Mouse (Mus musculus): ENCODE data around the gene 4430402I18Rik.
A peak's percentile ranks its signal among the peaks of the same experiment; 100 is the strongest.

The 4430402I18Rik gene

DNA sequence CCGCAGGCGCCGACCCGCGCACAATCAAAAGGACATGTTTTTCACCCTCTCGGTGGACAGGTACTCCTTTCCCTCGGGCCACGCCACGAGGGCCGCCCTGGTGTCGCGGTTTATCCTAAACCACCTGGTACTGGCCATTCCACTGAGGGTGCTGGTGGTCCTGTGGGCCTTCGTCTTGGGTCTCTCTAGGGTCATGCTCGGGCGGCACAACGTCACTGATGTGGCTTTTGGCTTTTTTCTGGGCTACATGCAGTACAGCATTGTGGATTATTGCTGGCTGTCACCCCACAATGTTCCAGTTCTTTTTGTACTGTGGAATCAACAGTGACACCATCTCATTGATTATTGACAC, 3.1 kb downstream of the 4430402I18Rik start:
- no peak for DNase-seq

DNA sequence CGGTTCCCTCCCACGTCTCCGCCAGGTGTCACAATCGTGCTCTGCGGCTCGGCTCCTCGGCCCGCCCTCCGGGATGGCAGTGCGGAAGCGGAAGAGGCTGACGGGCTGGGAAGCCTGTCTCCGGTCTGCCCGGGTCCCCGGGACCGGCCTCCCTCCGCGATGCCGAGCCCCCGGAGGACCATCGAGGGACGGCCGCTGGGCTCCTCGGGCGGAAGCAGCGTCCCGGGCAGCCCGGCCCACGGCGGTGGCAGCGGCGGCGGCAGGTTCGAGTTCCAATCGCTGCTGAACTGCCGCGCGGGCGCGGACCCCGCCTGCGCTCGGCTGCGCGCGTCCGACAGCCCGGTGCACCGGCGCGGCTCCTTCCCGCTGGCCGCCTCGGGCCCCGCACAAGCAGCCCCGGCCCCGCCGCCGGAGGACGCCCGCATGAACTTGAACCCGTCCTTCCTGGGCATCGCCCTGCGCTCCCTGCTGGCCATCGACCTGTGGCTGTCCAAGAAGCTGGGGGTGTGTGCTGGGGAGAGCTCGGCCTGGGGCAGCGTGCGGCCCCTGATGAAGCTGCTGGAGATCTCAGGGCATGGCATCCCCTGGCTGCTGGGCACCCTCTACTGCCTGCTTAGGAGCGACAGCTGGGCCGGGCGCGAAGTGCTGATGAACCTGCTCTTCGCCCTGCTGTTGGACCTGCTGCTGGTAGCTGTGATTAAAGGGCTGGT, 3.6 kb downstream of the 4430402I18Rik start, which contains the start of gene Plpp6:
Gene Plpp6 (plus strand): TSS at position 112 of the 710 bp plus-strand sequence.
- peak; percentile 88 for DNase-seq

GRCm38 (mm10) chr19:28963513-28963841, 4.1 kb downstream of the 4430402I18Rik start:
- DNase-seq, result no peak

GRCm38 (mm10) chr19:28963113-28963512, 4.5 kb downstream of the 4430402I18Rik start:
- DNase-seq, result no peak

DNA sequence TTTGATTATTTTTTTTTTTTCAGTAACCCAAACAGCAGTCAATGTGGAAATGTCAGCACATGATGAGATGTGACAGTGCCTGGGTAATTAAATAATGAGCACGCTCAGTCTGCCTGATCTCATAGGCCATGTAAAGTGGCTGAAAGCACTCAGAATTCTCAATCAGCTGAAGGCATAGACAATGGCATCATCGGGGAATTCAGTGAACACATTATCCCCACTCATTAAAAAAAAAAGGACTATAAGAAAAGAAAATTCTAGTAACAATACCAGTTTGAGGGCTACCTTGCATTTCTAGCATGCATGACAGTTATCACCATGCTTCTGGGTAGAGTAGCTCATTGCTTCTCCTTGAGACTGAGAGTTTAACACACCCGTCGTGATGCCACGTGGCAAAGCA, 16.3 kb downstream of the 4430402I18Rik start:
- DNase-seq, result no peak

DNA sequence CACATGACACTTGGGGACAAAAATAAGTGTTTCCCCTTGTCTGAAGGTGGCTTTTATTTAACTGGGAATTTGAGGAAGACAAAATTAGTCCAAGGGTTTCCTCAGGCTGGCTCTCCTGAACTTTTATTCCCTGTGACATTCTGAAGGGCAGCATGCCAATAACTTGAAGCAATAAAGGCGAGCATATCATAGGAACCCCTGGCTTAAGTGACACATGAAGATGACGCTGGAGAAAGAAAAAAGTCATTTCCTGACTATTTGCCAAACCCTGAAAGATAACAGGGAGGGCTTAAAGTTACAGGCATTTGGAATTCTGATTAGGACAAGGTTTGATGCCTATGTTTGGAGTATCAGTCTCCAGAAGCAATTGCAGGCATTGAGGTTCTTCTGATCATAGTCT, 20.3 kb downstream of the 4430402I18Rik start:
- DNase-seq, result no peak

GRCm38 (mm10) chr19:28946782-28947181, 20.8 kb downstream of the 4430402I18Rik start:
- no peak for DNase-seq

DNA sequence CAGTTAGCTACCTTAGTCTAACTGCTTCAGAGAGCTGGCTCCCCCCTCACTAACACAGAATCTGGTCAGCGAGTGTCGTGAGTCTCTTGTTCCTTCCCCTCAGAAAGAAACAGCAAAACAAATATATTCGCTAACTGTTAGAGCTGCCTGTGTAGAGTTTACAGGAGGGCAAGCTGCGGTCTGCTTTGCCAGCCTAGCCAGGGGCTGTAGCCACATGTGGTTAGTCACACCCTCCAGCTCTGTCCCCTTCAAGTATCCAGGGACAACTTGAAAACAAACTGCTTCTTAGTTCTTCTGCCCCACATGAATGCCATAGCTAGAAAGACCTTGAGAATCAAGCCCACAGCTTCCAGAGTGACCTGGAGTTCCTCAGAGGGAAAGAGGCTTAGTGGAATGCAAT, 26.3 kb downstream of the 4430402I18Rik start:
- DNase-seq, result no peak

- no peak for DNase-seq
Measured at GRCm38 (mm10) chr19:28940135-28940874, 27.3 kb downstream of the 4430402I18Rik start.

DNA sequence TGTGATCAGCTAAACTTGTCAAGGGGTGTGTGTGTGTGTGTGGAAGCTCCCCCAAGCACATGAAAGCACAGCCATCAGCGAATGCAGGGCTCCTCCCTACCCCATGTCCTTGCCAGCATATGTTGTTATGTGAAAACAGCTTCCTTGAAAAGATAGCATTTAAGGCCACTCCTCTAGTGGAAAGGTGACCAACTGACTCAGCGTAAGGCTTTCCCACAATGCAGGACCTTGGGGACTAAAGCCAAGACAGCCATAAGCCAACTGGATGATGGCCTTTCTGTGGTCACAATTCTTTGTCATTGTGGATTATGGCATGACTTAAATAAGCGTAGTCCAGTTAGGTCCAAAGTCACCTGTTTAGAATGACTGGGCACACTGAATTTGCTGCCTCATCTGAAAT, 32.7 kb downstream of the 4430402I18Rik start:
- no peak for DNase-seq

- peak; percentile 81 for DNase-seq
Measured at GRCm38 (mm10) chr19:28929034-28929433, 38.6 kb downstream of the 4430402I18Rik start.

DNA sequence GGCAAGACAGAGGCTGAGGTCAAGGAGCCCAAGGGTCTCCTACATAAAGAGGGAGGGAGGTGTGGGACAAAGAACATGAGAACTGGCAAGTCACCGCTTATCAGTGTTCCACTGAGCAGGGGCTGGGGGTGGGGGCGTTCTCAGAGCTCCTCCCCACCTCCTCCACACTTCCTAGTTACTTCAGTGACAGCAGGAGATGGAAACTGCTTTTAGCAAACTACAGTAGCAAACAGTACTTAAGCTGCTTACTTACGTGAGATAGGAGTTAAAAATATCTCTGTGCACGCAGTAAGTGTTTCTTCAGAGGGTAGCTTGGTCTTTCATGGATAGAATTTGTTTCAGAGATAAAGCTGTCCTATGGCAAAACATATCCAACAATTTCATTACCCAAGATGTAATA, 40.2 kb downstream of the 4430402I18Rik start:
- DNase-seq, result no peak

GRCm38 (mm10) chr19:28926366-28926765, 41.2 kb downstream of the 4430402I18Rik start:
- DNase-seq, result no peak

- DNase-seq, result no peak
Measured at GRCm38 (mm10) chr19:28917839-28918238, 49.8 kb downstream of the 4430402I18Rik start.

GRCm38 (mm10) chr19:28916492-28916891, 51.1 kb downstream of the 4430402I18Rik start:
- no peak for DNase-seq

DNA sequence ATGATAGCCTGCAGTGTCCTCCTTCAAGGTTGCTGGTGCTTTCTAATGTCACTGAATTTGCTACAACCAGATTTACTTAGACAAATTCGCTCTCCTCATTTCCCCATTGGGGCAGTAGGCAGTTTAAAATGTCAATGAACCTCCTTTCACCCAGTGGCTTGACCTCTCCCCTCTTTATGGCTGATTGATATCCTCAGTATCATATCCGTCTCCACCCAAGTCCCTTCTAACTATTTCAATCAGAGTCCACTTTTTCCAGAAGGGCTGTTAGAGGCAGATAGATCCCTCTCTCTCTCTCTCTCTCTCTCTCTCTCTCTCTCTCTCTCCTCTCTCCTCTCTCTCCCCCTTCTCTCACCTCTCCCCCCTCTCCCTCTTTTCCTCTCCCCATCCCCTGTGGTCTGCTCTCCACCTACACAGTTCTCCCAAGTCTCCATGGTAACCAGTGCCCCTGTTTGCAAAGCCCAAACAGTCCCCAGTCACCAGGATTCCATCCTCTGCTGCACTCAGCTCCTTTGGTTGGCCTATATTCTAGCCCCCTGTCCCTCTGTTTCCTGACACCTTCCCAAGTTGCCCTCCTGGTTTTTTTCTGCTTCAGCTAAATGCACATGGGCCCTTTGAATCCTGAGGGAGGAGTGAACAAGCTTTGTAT, 51.9 kb downstream of the 4430402I18Rik start:
- DNase-seq, result no peak

DNA sequence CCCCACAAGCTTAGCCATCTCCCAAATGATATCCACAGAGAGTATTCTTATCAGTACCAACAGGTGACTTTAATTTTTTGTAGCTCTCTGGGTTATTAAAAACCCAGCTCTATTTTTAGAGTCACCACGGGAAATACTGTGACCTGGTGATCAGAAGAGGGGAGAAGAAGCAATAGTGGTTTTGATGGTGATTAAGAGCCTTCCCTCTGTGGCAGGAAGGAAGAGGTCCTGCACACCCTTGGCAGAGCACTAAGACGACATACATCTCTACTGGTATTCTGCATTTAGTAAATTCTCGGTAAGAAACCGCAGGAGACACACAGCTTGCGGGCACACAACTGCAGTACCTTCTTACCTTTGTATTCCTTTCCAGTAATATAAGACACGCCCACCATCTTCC, 53.0 kb downstream of the 4430402I18Rik start:
- no peak for DNase-seq

- no peak for DNase-seq
Measured at GRCm38 (mm10) chr19:28908693-28909092, 58.9 kb downstream of the 4430402I18Rik start.

DNA sequence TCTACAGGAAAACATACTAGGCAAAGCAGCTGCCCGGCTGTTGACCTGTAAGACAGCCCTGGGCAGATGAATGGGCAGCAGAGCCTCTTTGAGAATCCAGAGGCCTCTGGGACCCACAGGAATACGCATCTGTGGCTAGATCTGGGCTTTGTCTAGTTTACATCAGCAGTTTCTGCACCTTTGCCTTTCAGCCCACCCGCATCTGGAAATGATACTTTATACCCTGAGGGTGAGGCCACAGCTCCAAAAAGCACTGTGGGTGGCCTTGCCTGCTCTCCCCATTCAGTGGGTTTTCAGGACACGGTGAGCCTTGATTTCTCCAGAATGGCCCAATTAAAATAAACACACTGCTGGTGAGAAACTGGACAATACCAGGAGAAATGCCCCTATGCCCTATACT, 59.4 kb downstream of the 4430402I18Rik start:
- DNase-seq, result no peak

DNA sequence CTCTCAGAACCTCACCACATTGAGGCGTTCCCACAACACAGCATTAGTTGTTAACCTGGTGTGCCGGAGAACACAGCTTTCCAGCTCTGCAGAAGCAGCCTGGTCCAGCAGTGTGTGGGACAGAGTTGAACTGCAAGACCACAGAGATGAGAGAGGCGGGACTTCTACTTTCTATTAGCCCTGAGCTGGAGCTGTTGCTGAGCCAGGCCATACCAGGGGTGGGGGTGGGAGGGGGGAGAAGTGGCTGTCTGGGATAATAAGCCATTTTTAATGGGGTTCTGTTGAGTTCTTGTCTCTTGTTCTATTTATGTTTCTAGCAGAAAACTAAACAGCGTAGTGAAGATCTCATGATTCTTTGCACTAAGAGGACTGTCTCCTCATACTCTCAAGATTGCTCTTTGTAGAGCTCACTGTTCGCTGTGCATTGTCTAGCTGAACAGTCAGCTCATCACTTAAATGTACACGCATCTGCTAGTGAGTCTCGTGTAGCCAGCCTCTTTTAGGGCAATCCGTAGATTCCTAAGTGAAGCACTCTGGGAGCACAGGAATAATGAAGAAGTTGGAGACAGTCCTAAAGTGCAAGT, 64.0 kb downstream of the 4430402I18Rik start:
- DNase-seq, result no peak

- DNase-seq, result no peak
Measured at GRCm38 (mm10) chr19:28902806-28903205, 64.8 kb downstream of the 4430402I18Rik start.

- DNase-seq, result no peak
Measured at GRCm38 (mm10) chr19:28902111-28902510, 65.5 kb downstream of the 4430402I18Rik start.

DNA sequence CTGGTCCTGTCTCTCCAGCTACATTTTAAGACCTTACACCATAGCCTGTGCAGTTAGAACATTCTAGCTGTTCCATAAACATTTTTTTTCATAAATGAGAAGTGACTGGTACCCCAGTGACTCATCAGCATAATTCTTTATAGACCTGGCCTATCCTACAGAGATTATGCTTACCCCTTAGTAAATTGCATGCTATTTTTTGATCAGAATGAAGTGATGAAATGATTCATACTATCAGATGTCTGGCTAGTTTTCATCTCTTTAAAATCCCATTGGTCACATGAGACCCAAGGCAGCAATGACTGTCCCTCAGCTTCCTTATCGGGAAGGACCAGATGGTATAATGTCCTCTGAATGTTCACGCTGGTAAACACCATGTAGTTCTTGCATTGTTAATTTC, 66.8 kb downstream of the 4430402I18Rik start:
- no peak for DNase-seq

DNA sequence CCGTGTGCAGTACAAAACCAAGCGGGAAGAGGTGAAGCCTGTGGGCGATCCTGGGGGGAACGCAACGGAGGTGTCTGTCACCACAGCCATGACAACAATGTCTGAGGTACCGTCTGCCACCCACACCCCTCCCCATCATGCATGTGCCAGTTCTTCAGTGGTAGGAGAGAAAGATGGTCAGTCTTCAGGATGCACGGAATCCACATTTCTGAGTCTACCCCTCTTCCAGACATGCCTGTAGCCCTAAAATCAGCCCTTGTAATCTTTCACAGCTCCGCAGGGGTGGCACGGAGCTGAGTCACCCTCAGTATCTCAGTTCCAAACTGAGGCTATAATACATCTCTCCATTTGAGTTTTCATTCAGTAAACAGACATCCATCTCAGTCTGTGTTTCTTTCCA, 70.1 kb downstream of the 4430402I18Rik start:
- no peak for DNase-seq

Data from kidney, adult 18-20 months (tissue).